Mouse (Mus musculus) heart, embryonic 14.5 days (tissue): Measurements from ENCODE around the gene Alg2. TPM values are rescaled to one million over a fixed set of nuclear protein-coding genes. Genes with fewer than 3 reads are reported as not detected.

Experiments
- ATAC-seq: fragments of 200-750 bp; cut with Nextera tagmentation; 2 replicates; pipeline ENCODE4 v1.8.0; 2017; ENCODE audit warnings: low read depth, moderate TSS enrichment; ENCODE audit not compliant: insufficient number of reproducible peaks, insufficient read depth, low FRiP score
- H3K27ac ChIP-seq, 2 experiments: fragments of 200-500 bp in 1 of 2; fragments of 300-500 bp in 1 of 2; sonication (generic) in 1 of 2; replicated peaks in 1 of 2; 2 replicates each; pipeline ENCODE4 v1.5.1; 2012 to 2014; ENCODE audit warnings: low read depth in 2 of 2, low read length in 2 of 2, control low read depth in 1 of 2, mild to moderate bottlenecking in 1 of 2, mixed read lengths in 1 of 2; ENCODE audit not compliant: control insufficient read depth in 1 of 2, insufficient read depth in 1 of 2
- H3K27me3 ChIP-seq: fragments of 300-500 bp; sonication (generic); 2 replicates; pipeline ENCODE4 v1.6.1; 2014; ENCODE audit warnings: mild to moderate bottlenecking, low read length, control low read depth; ENCODE audit not compliant: control insufficient read depth, insufficient read depth
- H3K36me3 ChIP-seq: fragments of 300-500 bp; sonication (generic); 2 replicates; pipeline ENCODE4 v1.6.1; 2014; ENCODE audit warnings: mild to moderate bottlenecking, control low read depth, low read length, mixed read lengths; ENCODE audit not compliant: control insufficient read depth, insufficient read depth
- H3K4me1 ChIP-seq, 2 experiments: fragments of 200-500 bp in 1 of 2; fragments of 300-500 bp in 1 of 2; sonication (generic) in 1 of 2; 2 replicates each; pipeline ENCODE4 v1.6.1; 2012 to 2014; ENCODE audit warnings: low read length in 2 of 2, control low read depth in 1 of 2, mixed read lengths in 1 of 2; ENCODE audit not compliant: control insufficient read depth in 2 of 2, insufficient read depth in 2 of 2
- H3K4me2 ChIP-seq: fragments of 300-500 bp; sonication (generic); 2 replicates; pipeline ENCODE4 v1.6.1; 2014; ENCODE audit warnings: mild to moderate bottlenecking, low read length
- H3K4me3 ChIP-seq, 2 experiments: fragments of 200-500 bp in 1 of 2; fragments of 300-500 bp in 1 of 2; sonication (generic) in 1 of 2; 2 replicates each; pipeline ENCODE4 v1.5.1; 2012 to 2014; ENCODE audit warnings: low read length in 2 of 2, mild to moderate bottlenecking in 2 of 2, control low read depth in 1 of 2, low read depth in 1 of 2, moderate library complexity in 1 of 2; ENCODE audit not compliant: control insufficient read depth in 1 of 2, insufficient read depth in 1 of 2
- H3K9ac ChIP-seq: fragments of 300-500 bp; sonication (generic); 2 replicates; pipeline ENCODE4 v1.6.1; 2014; ENCODE audit warnings: mild to moderate bottlenecking, low read length
- H3K9me3 ChIP-seq: fragments of 300-500 bp; sonication (generic); 2 replicates; pipeline ENCODE4 v1.6.1; 2016; ENCODE audit warnings: low read length, control low read depth; ENCODE audit not compliant: control insufficient read depth
- WGBS: fragments of 180-500 bp; shearing (Covaris S2); extraction: QIAGEN DNeasy Blood & Tissue Kit; methylation state at CpG from one replicate; pipeline ENCODE4 v1.1.7; 2014; 5-methylcytosine and 5-hydroxymethylcytosine counted together
- polyA plus RNA-seq: library from polyadenylated mRNA; unstranded; fragments of >200 nt; fragmentation: Nextera tagmentation; extraction: Ambion mirVana; gene quantifications from 2 replicates; pipeline ENCODE4 v1.2.1, GENCODE M21; 2014

Gene Alg2
- polyA plus RNA-seq, 1 experiment from 2014 or later: 29.1 TPM

DNA sequence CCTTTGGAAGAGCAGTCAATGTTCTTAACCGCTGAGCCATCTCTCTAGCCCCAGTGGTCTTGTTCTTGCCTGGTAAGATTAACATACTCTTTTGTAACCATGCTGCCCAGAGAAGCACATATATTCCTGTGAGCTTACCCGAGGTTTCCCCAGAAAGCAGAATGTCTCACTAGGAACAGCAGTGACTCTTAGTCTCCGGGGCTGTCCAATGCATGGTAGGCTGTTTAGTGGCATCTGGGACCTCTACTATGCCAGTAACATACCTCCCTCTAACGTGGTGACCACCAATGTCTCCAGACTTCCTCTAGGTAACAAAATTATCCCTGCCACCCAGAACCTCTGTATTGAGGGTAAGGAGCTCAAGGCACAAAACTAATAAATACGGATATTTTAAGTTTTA, 43.1 kb downstream of the Alg2 start:
- Histone ChIP-seq H3K27ac (no peak overlapping the region), H3K4me3 (no peak overlapping the region), H3K9ac (no peak overlapping the region), H3K9me3 (no peaks in the 10 kb centered on the region), H3K36me3 (no peaks in the 10 kb centered on the region), H3K27me3 (no peaks in the 10 kb centered on the region), H3K4me2 (no peak overlapping the region), H3K4me1 (peaks cover 0 to 3% of the 10 kb centered on the region in 2 experiments; a peak in 1 of 4 replicates)
- WGBS: 78% methylated on average over 5 of the region's 5 CpGs
- no peak for ATAC-seq

DNA sequence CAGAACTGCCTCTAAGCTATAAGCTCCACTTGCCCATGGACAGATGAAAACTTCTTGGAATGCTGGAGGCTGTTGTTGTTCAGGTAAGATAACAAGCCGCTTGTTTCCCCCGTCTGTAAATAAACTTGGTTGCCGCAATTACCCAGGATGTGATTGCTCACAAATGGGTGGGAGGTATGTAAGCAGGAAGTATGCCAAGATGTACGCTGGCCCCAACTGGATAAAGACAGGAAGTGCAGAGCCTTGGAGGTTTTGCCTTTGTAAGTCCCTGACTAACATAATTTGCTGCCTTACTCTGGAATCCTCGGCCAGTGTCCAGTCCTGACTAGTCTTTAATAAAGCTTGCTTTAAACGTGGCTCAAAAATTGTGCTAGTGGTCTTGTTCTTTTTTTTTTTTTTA, 43.6 kb downstream of the Alg2 start:
- Histone ChIP-seq H3K4me2 (no peak overlapping the region), H3K36me3 (no peaks in the 10 kb centered on the region), H3K4me1 (no peaks in the 10 kb centered on the region; a peak in 1 of 4 replicates), H3K27ac (no peak overlapping the region), H3K9me3 (no peaks in the 10 kb centered on the region), H3K27me3 (no peaks in the 10 kb centered on the region), H3K4me3 (no peak overlapping the region), H3K9ac (no peak overlapping the region)
- WGBS: 42% methylated on average over 6 of the region's 6 CpGs
- no peak for ATAC-seq

DNA sequence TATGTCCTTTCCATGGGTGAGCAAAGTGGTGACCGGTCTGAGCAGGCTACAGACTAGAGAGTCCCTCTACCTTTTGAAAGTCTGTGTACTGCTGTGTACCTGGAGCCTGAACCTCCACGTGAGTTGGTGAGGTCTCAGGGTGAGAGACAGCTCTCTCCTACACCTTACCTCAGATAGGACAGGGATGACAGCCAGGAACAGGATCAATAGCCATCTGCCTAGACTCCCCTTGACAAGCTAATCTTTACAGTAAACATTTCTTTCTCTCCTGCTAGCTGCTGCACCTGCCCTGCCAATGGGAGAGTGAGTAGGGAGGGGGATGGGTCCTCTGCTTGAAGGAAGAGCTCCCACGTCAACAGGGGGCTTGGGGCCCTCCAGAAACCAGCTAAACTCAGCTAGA, 46.5 kb downstream of the Alg2 start:
- H3K4me1 ChIP-seq: no peaks in the 10 kb centered on the region; a peak in 2 of 4 replicates
- WGBS: 68% methylated on average over 3 of the region's 3 CpGs
- H3K4me3 ChIP-seq: no peak overlapping the region
- H3K27ac ChIP-seq: no peak overlapping the region
- H3K27me3 ChIP-seq: no peaks in the 10 kb centered on the region
- H3K9ac ChIP-seq: no peak overlapping the region
- no peak overlapping the region for H3K4me2 ChIP-seq
- H3K9me3 ChIP-seq: no peaks in the 10 kb centered on the region
- ATAC-seq: no peak
- no peaks in the 10 kb centered on the region for H3K36me3 ChIP-seq

DNA sequence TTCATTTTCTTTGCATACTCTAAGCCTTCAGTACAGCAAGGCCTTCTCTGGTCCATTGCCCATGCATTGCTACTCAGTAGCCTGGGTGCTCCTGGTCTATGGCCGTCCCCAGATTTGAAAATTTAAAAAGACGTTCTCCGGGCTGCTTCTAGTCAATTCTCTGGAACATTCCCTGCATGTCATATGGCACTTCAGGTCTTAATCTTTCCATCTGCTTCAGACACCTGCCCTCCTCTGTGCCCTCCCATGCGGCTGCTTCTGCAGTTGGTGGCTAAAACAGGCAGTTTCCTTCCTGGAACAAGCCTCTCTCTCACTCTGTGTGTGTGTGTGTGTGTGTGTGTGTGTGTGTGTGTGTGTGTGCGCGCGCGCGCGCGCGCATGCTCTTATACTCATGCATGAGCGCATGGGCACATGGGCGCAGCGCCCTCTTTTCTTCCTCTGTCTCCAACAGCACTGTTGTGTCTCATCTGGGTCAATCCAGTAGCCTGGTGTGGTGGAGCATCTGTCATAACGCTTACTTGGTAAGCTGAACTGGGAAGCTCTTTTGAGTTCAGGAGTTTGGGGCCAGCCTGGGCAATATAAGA, 48.8 kb downstream of the Alg2 start:
- no peaks in the 10 kb centered on the region; a peak in 2 of 4 replicates for H3K4me1 ChIP-seq
- H3K9ac ChIP-seq: no peak overlapping the region
- no peaks in the 10 kb centered on the region for H3K36me3 ChIP-seq
- 94% methylated on average over 16 of the region's 16 CpGs for WGBS
- H3K27ac ChIP-seq: no peak overlapping the region
- H3K4me2 ChIP-seq: no peak overlapping the region
- H3K9me3 ChIP-seq: no peaks in the 10 kb centered on the region
- no peak for ATAC-seq
- H3K27me3 ChIP-seq: no peaks in the 10 kb centered on the region
- H3K4me3 ChIP-seq: no peak overlapping the region

DNA sequence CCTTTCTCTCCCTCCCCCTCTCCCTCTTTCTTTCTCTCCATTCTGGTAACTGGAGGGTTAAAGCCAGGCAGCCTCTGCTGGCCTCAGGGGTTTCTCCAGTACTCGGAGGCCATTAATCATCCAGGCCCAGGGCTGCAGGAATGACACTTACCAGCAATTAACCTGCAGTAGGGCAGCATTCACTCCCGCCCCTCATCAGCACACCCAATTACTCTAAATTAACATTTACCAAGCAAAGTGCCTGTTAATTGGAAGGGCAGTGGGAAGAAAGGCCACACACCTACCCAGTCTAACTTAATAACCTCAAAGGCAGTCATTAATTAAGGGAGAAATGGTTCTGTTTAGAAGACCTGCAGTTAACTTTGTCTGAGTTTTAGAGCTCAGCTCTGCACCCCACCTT, 49.8 kb downstream of the Alg2 start:
- 35% methylated on average over 2 of the region's 2 CpGs for WGBS
- Histone ChIP-seq H3K27me3 (no peaks in the 10 kb centered on the region), H3K27ac (no peak overlapping the region), H3K9me3 (no peaks in the 10 kb centered on the region), H3K9ac (no peak overlapping the region), H3K4me3 (no peak overlapping the region), H3K36me3 (no peaks in the 10 kb centered on the region), H3K4me1 (peaks cover under 1 to 1% of the 10 kb centered on the region in 2 experiments; a peak in 2 of 4 replicates), H3K4me2 (no peak overlapping the region)
- no peak for ATAC-seq

DNA sequence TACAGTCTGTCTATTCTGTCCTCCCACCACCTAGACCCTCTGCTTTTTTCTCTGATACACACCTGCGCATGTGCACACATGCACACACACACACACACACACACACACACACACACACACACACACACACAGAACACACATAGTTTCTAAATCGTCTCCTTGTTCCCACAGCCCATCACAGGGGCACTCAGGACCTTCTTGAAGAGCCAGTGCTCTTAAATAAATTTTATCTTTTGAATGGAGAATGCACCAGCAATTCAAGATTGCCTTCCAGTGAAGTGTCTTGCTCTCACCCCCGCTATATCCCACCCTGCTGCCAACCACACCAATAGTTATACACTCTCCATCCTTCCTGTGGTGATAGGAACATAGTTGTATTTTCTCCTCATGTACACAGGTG, 51.2 kb downstream of the Alg2 start:
- H3K9ac ChIP-seq: no peak overlapping the region
- H3K4me2 ChIP-seq: no peak overlapping the region
- peaks cover 6 to 14% of the 10 kb centered on the region in 2 experiments; a peak in 3 of 4 replicates for H3K4me1 ChIP-seq
- no peak overlapping the region for H3K4me3 ChIP-seq
- ATAC-seq: no peak
- no peaks in the 10 kb centered on the region for H3K27me3 ChIP-seq
- H3K36me3 ChIP-seq: no peaks in the 10 kb centered on the region
- WGBS: 75% methylated on average over 3 of the region's 3 CpGs
- H3K9me3 ChIP-seq: no peaks in the 10 kb centered on the region
- no peak overlapping the region for H3K27ac ChIP-seq

DNA sequence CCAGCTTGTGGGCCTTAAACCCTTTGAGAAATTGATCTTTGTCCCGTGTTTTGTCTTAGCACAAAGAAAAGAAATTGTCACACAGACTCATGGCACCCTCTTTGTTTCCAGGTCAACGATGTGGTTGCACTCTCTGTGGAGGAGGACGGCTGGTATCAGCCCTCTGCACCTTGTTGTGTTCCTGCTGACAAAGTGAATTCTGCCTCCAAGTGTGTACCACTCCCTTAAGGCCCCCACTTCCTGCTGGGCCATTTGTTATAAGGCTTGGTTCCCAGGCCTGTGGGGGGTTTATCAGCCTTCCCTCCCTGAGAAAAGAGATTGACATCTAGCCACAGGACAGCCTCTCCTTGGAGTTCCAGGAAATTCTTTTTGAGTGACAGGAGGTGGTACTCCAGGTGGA, 51.9 kb downstream of the Alg2 start:
- no peak for ATAC-seq
- Histone ChIP-seq H3K4me2 (no peak overlapping the region), H3K36me3 (no peaks in the 10 kb centered on the region), H3K27me3 (no peaks in the 10 kb centered on the region), H3K4me3 (no peak overlapping the region), H3K4me1 (peaks cover 6 to 14% of the 10 kb centered on the region in 2 experiments; a peak in 3 of 4 replicates), H3K27ac (no peak overlapping the region), H3K9ac (no peak overlapping the region), H3K9me3 (no peaks in the 10 kb centered on the region)
- 22% methylated on average over 3 of the region's 3 CpGs for WGBS

DNA sequence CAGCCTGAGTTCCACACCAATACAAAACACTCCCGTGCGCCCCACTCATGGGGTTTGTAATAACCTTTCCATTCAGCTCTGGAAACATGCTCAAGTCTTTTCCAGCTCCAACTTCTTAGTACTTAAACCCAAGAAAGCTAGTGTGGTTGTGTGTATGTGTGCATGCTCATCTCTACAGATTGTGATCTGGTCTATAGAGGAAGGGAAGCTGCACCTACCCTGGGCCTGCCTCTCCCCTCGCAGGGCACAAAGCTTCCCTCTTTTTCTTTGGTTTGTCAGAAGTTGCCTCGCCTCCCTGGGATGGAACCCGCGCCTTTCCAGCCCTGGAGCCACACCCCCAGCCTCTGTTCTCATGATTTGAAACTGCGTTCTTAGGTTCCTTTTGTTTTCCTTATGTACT, 53.9 kb downstream of the Alg2 start:
- no peaks in the 10 kb centered on the region for H3K27me3 ChIP-seq
- ATAC-seq: no peak
- 58% methylated on average over 7 of the region's 7 CpGs for WGBS
- no peaks in the 10 kb centered on the region for H3K9me3 ChIP-seq
- H3K4me3 ChIP-seq: no peak overlapping the region
- no peak overlapping the region for H3K27ac ChIP-seq
- no peak overlapping the region for H3K9ac ChIP-seq
- H3K4me1 ChIP-seq: peaks cover 6 to 14% of the 10 kb centered on the region in 2 experiments; a peak in 3 of 4 replicates
- 0 out of 2 replicates have a peak, but pooled peaks cover 8% of the 10 kb centered on the region for H3K36me3 ChIP-seq
- H3K4me2 ChIP-seq: no peak overlapping the region
